Mouse (Mus musculus) liver, embryonic 11.5 days (tissue): ENCODE results near the gene Orm1. TPM values are rescaled to one million over a fixed set of nuclear protein-coding genes. Genes with fewer than 3 reads are reported as not detected.

Experiments used
- ATAC-seq: fragments of 200-750 bp; cut with Nextera tagmentation; replicated peaks from 2 replicates; pipeline ENCODE4 v1.8.0; 2017; ENCODE audit warnings: moderate number of reproducible peaks, mild to moderate bottlenecking, moderate TSS enrichment, moderate library complexity; ENCODE audit not compliant: low FRiP score
- DNase-seq: peaks from one replicate; pipeline ENCODE4 v3.0.0-alpha.2; 2017; ENCODE audit warnings: low spot score
- H3K27ac ChIP-seq: fragments of 300-500 bp; sonication (generic); 2 replicates; pipeline ENCODE4 v1.5.1; 2014; ENCODE audit warnings: mild to moderate bottlenecking, low read depth, low read length, control low read depth
- H3K27me3 ChIP-seq: fragments of 300-500 bp; sonication (generic); replicated peaks from 2 replicates; pipeline ENCODE4 v1.6.1; 2014; ENCODE audit warnings: low read length, mixed read lengths; ENCODE audit not compliant: control insufficient read depth, insufficient read depth
- H3K36me3 ChIP-seq: fragments of 300-500 bp; sonication (generic); 2 replicates; pipeline ENCODE4 v1.6.1; 2014; ENCODE audit warnings: mild to moderate bottlenecking, low read length, moderate library complexity, mixed read lengths; ENCODE audit not compliant: control insufficient read depth, insufficient read depth
- H3K4me1 ChIP-seq: fragments of 300-500 bp; sonication (generic); replicated peaks from 2 replicates; pipeline ENCODE4 v1.6.1; 2014; ENCODE audit warnings: low read length, mixed read lengths; ENCODE audit not compliant: control insufficient read depth, insufficient read depth
- H3K4me2 ChIP-seq: fragments of 300-500 bp; sonication (generic); 2 replicates; pipeline ENCODE4 v1.6.1; 2014; ENCODE audit warnings: mild to moderate bottlenecking, control low read depth, moderate library complexity
- H3K4me3 ChIP-seq: fragments of 300-500 bp; sonication (generic); 2 replicates; pipeline ENCODE4 v1.5.1; 2014; ENCODE audit warnings: low read depth, low read length, control low read depth
- H3K9ac ChIP-seq: fragments of 300-500 bp; sonication (generic); 2 replicates; pipeline ENCODE4 v1.6.1; 2014; ENCODE audit warnings: low read depth, low read length, control low read depth
- H3K9me3 ChIP-seq: fragments of 300-500 bp; sonication (generic); 2 replicates; pipeline ENCODE4 v1.6.1; 2016; ENCODE audit warnings: low read length, inconsistent platforms, mixed read lengths; ENCODE audit not compliant: control insufficient read depth
- WGBS: fragments of 180-500 bp; shearing (Covaris S2); extraction: QIAGEN DNeasy Blood & Tissue Kit; methylation state at CpG from one replicate; pipeline ENCODE4 v1.1.7; 2014; 5-methylcytosine and 5-hydroxymethylcytosine counted together
- polyA plus RNA-seq: library from polyadenylated mRNA; unstranded; fragments of >200 nt; fragmentation: Nextera tagmentation; extraction: Ambion mirVana; gene quantifications from 2 replicates; pipeline ENCODE4 v1.2.1, GENCODE M21; 2014

Orm1 gene
- polyA plus RNA-seq, result not detected in 2 replicates

DNA sequence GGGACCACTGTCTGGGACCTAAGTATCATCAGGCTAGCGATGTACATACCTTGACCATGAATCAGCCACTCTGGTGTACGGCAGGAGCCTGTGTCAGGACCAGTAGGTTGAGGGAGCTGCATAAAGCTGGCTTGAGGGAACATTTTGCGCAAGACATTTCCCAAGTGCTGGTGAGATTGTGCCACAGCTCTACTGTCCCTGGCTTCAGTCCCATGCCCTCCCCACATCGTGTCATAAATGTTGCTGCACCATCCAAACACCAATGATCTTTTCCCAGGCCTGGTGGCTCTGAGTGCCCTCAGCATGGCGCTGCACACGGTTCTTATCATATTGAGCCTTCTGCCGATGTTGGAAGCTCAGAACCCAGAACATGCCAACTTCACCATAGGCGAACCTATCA is at the start of gene Orm1:
Orm1 (plus strand) TSS at position 266 of the 400 bp plus-strand sequence.
- no peaks in the 10 kb centered on the region for H3K36me3 ChIP-seq
- no peak within 1 kb of the TSS for H3K4me2 ChIP-seq
- ATAC-seq, result no peak
- DNase-seq, result no peak
- H3K9ac ChIP-seq, result no peak within 1 kb of the TSS
- 80% methylated on average over 8 of the region's 8 CpGs for WGBS
- no peak within 1 kb of the TSS for H3K27ac ChIP-seq
- H3K4me3 ChIP-seq, result no peak within 1 kb of the TSS
- H3K27me3 ChIP-seq, result no peaks in the 10 kb centered on the region
- H3K9me3 ChIP-seq, result no peaks in the 10 kb centered on the region
- no peaks in the 10 kb centered on the region for H3K4me1 ChIP-seq

DNA sequence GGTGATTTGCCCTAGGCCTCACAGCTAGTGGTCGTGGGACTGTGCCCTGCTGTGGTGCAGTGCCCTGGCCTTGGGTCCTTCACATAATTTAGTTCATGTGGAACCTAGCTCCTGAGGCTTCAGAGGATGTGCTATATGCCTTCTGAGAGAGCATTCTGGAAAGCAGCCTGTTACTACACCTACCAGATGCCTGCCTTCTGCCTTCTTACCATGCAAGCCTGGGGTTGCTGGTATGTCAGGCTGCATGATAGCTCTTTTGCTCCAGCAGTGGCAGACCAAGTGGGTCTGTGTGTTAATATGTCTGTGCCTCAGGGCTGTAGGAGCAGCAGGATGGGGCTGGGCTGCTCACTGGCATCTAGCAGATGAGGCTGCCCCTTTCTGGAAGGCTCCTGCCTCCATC is 48.7 kb upstream of the Orm1 start:
- no peak for DNase-seq
- Histone ChIP-seq H3K4me2 (no peak overlapping the region), H3K27ac (no peak overlapping the region), H3K36me3 (no peaks in the 10 kb centered on the region), H3K27me3 (no peaks in the 10 kb centered on the region), H3K4me3 (no peak overlapping the region), H3K9ac (no peak overlapping the region), H3K9me3 (no peaks in the 10 kb centered on the region), H3K4me1 (no peaks in the 10 kb centered on the region)
- no peak for ATAC-seq
- WGBS, result 68% methylated on average over 1 of the region's 1 CpGs

DNA sequence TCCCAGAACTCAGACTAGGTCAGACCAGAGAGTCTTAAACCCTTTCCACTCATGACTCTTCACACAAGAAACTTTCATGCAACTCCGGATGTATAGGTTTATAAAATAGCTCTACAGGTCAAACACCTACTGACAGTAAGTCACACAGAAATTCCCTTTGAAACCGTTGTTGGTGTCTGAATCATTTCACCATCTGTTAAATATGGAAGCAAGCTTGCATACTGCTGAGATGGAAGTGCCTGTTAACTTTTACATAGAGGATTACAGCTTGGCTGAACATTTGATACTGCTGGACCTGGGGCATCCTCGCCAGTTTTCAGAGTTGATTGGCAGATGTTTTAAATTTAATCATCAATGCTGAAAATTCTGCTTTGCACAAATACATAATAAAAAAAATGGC is 48.1 kb upstream of the Orm1 start:
- no peak for DNase-seq
- H3K9me3 ChIP-seq, result no peaks in the 10 kb centered on the region
- ATAC-seq, result no peak
- H3K4me2 ChIP-seq, result no peak overlapping the region
- H3K4me1 ChIP-seq, result no peaks in the 10 kb centered on the region
- no peaks in the 10 kb centered on the region for H3K36me3 ChIP-seq
- H3K4me3 ChIP-seq, result no peak overlapping the region
- no peaks in the 10 kb centered on the region for H3K27me3 ChIP-seq
- no peak overlapping the region for H3K27ac ChIP-seq
- 63% methylated on average over 3 of the region's 3 CpGs for WGBS
- no peak overlapping the region for H3K9ac ChIP-seq

DNA sequence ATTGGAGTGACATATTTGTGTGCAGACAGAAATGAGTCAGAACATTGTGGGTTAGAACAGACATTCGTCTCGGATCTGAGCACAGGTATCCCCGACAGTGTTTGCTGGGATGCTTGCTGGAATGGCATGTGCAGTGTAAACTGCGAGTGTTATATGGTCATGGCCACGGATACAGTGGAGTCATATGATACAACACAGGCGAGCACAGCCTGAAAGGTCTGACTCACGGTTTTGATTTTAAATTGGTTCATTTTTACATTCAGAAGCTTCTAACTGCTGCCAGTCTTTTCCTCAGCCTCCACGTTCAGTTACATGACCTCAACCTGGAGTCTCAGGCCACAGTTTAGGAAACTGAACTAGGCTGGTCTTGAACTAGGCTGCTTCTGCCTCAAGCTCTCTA is 47.5 kb upstream of the Orm1 start:
- Histone ChIP-seq H3K9me3 (no peaks in the 10 kb centered on the region), H3K27me3 (no peaks in the 10 kb centered on the region), H3K27ac (no peak overlapping the region), H3K9ac (no peak overlapping the region), H3K4me1 (no peaks in the 10 kb centered on the region), H3K36me3 (no peaks in the 10 kb centered on the region), H3K4me3 (no peak overlapping the region), H3K4me2 (no peak overlapping the region)
- DNase-seq, result no peak
- 73% methylated on average over 8 of the region's 8 CpGs for WGBS
- ATAC-seq, result no peak

DNA sequence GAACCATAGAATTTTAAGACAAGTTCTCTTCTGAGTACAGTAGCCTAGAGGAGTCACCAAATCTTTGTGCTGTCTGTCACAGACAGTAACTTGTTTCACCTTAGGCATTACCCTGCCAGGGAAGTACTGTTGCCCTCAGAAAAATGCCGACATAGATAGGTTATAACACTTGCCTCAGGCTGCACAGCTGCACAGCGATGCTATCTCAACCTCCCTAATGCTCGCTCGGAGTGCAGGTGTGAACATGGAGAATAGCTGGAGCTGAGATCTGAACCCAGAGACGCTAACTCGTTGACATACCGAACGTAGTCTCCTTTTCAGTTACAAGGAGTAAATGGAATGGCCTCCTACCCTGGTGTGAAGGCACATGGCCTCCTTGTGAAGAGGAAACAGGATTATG is 46.2 kb upstream of the Orm1 start:
- Histone ChIP-seq H3K4me2 (no peak overlapping the region), H3K27ac (no peak overlapping the region), H3K36me3 (no peaks in the 10 kb centered on the region), H3K4me1 (no peaks in the 10 kb centered on the region), H3K9ac (no peak overlapping the region), H3K4me3 (no peak overlapping the region), H3K27me3 (no peaks in the 10 kb centered on the region), H3K9me3 (no peaks in the 10 kb centered on the region)
- DNase-seq, result no peak
- ATAC-seq, result no peak
- WGBS, result 83% methylated on average over 8 of the region's 8 CpGs

DNA sequence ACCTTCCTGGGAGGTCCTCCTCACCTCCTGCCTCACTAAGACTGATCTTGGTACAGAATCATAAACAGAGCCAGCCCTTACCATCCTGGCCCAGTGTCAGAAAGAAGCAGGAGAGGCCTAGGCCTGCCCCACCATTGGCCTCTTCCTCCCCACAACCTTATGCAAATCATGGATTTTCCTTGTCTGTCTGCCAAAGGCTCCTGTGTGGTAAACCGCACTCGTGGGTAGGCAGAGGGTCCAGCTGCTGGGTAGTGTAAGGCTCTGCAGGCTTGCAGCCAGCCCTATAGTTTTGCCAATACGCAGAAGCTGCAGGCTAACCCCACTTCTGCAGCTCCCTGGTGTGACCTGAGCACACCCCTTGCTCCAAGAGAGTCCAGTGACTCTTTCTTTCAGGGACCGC is 41.7 kb upstream of the Orm1 start:
- no peaks in the 10 kb centered on the region for H3K27me3 ChIP-seq
- H3K27ac ChIP-seq, result no peak overlapping the region
- no peak overlapping the region for H3K9ac ChIP-seq
- H3K4me3 ChIP-seq, result no peak overlapping the region
- DNase-seq (no peak), ATAC-seq (no peak)
- no peaks in the 10 kb centered on the region for H3K9me3 ChIP-seq
- 59% methylated on average over 4 of the region's 4 CpGs for WGBS
- H3K4me2 ChIP-seq, result no peak overlapping the region
- H3K36me3 ChIP-seq, result no peaks in the 10 kb centered on the region
- no peaks in the 10 kb centered on the region for H3K4me1 ChIP-seq

DNA sequence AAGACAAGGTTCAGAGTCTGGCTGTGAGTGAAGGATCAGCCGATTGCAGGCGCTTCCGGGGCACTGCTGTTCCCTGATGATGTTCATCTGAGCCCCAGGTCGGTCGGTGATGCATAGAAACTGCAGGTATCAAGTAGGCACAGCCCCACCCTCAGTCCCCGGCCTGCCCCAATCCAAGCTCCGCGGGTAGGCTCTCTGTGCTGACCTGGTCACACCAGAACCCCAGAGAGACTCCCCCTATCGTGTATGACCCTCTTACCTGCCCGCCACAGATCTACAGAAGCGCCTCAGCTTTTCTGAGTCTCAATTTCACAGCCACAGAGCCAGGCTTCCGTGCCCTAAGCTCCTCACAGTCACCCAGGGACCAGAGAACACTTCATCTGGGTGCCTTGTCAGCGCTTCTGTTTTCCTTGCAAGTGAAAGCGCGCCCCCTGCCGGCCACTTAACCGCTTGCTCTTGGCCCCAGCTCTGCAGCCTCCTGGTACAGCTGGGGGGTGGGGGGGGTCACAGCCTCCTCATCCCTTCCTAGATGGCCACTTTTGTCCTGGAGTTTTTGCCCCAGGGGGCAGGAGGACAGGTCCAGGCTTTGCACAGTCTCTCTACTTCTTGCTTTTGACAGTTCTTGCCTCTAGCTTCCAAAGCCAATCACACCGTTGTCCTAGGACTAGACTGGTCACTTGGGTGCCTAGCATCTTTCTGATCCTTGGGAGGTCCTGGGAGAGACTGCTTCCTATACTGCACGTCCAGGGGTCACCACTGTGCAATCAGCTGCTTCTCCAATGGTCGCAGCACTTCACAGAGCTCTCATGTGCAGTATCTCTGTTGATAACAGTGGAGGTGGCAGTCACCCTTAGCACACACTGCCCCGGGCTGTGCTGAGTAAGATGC is 36.9 kb upstream of the Orm1 start:
- Histone ChIP-seq H3K9me3 (no peaks in the 10 kb centered on the region), H3K27ac (no peak overlapping the region), H3K27me3 (no peaks in the 10 kb centered on the region), H3K4me2 (no peak overlapping the region), H3K9ac (no peak overlapping the region), H3K4me1 (no peaks in the 10 kb centered on the region), H3K4me3 (no peak overlapping the region), H3K36me3 (no peaks in the 10 kb centered on the region)
- WGBS, result 32% methylated on average over 21 of the region's 21 CpGs
- 0 out of 2 replicates have a peak, but pooled peaks have one; percentile 41 for ATAC-seq
- DNase-seq, result peak; percentile 81

DNA sequence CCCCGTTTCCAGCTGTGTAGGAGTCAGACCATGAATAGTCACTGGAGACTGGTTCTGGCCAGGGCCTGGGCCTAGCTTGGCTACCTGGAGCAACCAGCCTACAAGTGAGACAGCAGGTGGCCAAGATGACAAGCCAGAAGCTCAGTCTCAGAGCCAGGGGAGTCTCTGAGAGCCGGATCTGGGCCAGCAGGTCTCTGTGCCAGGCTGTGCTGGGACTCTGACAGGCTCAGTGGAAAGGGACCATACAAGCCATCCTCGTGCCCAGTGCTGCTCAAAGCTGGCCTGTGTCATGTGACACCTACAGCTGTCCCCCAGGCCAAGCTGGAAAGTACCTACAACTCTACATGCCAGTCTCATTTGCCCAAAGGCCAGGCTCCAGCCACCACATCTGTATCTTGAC is 36.0 kb upstream of the Orm1 start:
- ATAC-seq, result no peak
- Histone ChIP-seq H3K9me3 (no peaks in the 10 kb centered on the region), H3K27ac (no peak overlapping the region), H3K36me3 (no peaks in the 10 kb centered on the region), H3K9ac (no peak overlapping the region), H3K27me3 (no peaks in the 10 kb centered on the region), H3K4me1 (no peaks in the 10 kb centered on the region), H3K4me3 (no peak overlapping the region), H3K4me2 (no peak overlapping the region)
- 81% methylated on average over 3 of the region's 3 CpGs for WGBS
- DNase-seq, result no peak

DNA sequence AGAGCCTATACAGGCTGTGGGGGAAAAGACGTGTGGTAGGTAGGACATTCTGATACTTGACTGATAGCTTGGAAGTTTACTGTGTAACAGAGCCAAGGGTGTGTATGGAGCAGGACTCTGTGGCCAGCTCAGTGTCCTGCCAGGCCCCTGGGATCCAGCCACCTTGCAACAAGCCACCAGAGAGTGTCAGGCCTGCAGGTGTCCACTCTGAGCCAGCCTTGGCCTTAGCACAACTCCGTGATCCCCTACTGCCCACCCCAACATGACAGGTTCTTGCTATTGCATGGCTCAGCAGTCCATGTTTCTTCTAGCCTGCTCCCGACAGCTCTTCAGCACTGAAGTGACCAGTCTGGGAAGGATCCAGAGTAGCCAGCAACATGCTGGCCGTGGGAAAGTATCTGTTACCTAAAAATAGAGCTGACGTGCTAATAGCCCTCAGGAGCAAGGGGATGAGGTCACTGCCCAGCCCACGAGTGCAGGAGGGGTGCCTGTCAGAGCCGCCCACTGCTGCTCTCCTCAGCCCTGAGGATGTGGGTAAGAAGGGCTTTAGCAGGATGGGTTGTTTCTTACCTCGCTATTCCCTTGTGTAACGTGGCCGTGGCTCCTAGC is 34.0 kb upstream of the Orm1 start:
- Histone ChIP-seq H3K4me3 (no peak overlapping the region), H3K36me3 (no peaks in the 10 kb centered on the region), H3K4me1 (no peaks in the 10 kb centered on the region), H3K27ac (no peak overlapping the region), H3K4me2 (no peak overlapping the region), H3K9ac (no peak overlapping the region), H3K9me3 (no peaks in the 10 kb centered on the region), H3K27me3 (no peaks in the 10 kb centered on the region)
- WGBS, result 64% methylated on average over 10 of the region's 10 CpGs
- no peak for DNase-seq
- no peak for ATAC-seq
